10 mouse cellular contexts compared by ENCODE assay signal in genomic region chr8:92678407-92678806, GRCm38 (mm10). TPM values are rescaled to one million over a fixed set of nuclear protein-coding genes. Genes with fewer than 3 reads are reported as not detected.
DNase-seq lines count a peak whose midpoint lies in the region; ATAC-seq lines count a peak whose summit lies in the region.
"Had no signal": no experiment of that assay in that cellular context is flagged by ENCODE, and none has a peak within 500 bp of the region (broad histone marks: within the 10 kb centered on the region; RNA-seq: fewer than 3 reads in every experiment).

No protein-coding gene starts in this region.

- no peak for ATAC-seq in heart, embryonic 13.5 days (ENCODE audit: extremely low read depth, insufficient number of reproducible peaks, low FRiP score, low TSS enrichment)
- no peak for ATAC-seq in hindbrain, embryonic 12.5 days (ENCODE audit: low FRiP score)
- ATAC-seq in neural tube, embryonic 12.5 days (ENCODE audit: low FRiP score, low read depth): no peak
- no peak for ATAC-seq in inflammation-experienced regulatory T-cells, adult 6 months

- 13% methylated on average over 16 of the region's 16 CpGs for WGBS in heart, embryonic 13.5 days
- 14% methylated on average over 16 of the region's 16 CpGs for WGBS in hindbrain, embryonic 12.5 days
- WGBS in neural tube, embryonic 12.5 days: 10% methylated on average over 16 of the region's 16 CpGs

- peak overlapping the region; percentile 35 for H3K4me3 ChIP-seq in heart, embryonic 13.5 days
- peak overlapping the region; percentile 21 for H3K4me3 ChIP-seq in hindbrain, embryonic 12.5 days
- peak overlapping the region; percentile 15; the same call in 1 of the 2 replicates for H3K4me3 ChIP-seq in neural tube, embryonic 12.5 days

- H3K27me3 ChIP-seq in heart, embryonic 13.5 days (replicated peaks): peaks cover 93% of the 10 kb centered on the region
- H3K27me3 ChIP-seq in hindbrain, embryonic 12.5 days: peaks cover 73% of the 10 kb centered on the region
- H3K27me3 ChIP-seq in neural tube, embryonic 12.5 days (replicated peaks): peaks cover 72% of the 10 kb centered on the region

- peak overlapping the region; percentile 30; the same call in 1 of the 2 replicates for H3K9ac ChIP-seq in heart, embryonic 13.5 days
- peak overlapping the region; percentile 29; the same call in 1 of the 2 replicates for H3K9ac ChIP-seq in hindbrain, embryonic 12.5 days
- no peak overlapping the region for H3K9ac ChIP-seq in neural tube, embryonic 12.5 days

- intact Hi-C loops in gastrocnemius, postnatal 14 days (cut with DNase I; ENCODE audit: low total_unique reads): no loop called here

- peak overlapping the region; percentile 58 for H3K4me2 ChIP-seq in heart, embryonic 13.5 days
- peak overlapping the region; percentile 42 for H3K4me2 ChIP-seq in hindbrain, embryonic 12.5 days (replicated peaks)
- H3K4me2 ChIP-seq in neural tube, embryonic 12.5 days (replicated peaks): peak overlapping the region; percentile 46

- no peak overlapping the region for H3K27ac ChIP-seq in heart, embryonic 13.5 days (replicated peaks)
- no peak overlapping the region for H3K27ac ChIP-seq in hindbrain, embryonic 12.5 days
- H3K27ac ChIP-seq in neural tube, embryonic 12.5 days: no peak overlapping the region

- peaks cover 18% of the 10 kb centered on the region for H3K4me1 ChIP-seq in heart, embryonic 13.5 days
- H3K4me1 ChIP-seq in hindbrain, embryonic 12.5 days: peaks cover 28% of the 10 kb centered on the region
- H3K4me1 ChIP-seq in neural tube, embryonic 12.5 days: peaks cover 24% of the 10 kb centered on the region

- no peak for DNase-seq in heart, adult 8-10 months (ENCODE audit: low spot score)
- DNase-seq in kidney, postnatal 36 days: peak; percentile 49 to 74
- DNase-seq in urinary bladder, postnatal 4 days (ENCODE audit: low spot score in 2 of 2): no peak
- DNase-seq in gastrocnemius, postnatal 14 days: no peak
- DNase-seq: lung, adult 2 months had no signal

- H3K9me3 ChIP-seq in heart, embryonic 13.5 days: no peaks in the 10 kb centered on the region
- no peaks in the 10 kb centered on the region for H3K9me3 ChIP-seq in hindbrain, embryonic 12.5 days (replicated peaks)
- 0 out of 2 replicates have a peak, but pooled peaks cover 4% of the 10 kb centered on the region for H3K9me3 ChIP-seq in neural tube, embryonic 12.5 days

- no peaks in the 10 kb centered on the region for H3K36me3 ChIP-seq in heart, embryonic 13.5 days
- H3K36me3 ChIP-seq in hindbrain, embryonic 12.5 days: no peaks in the 10 kb centered on the region
- no peaks in the 10 kb centered on the region for H3K36me3 ChIP-seq in neural tube, embryonic 12.5 days

RNA-seq across cellular contexts. Expression of gene Irx6, which starts 4.3 kb away (rescaled TPM):
- polyA plus RNA-seq in heart, embryonic 13.5 days (2015; fragmentation: Nextera tagmentation; extraction: Ambion mirVana): 1.8 and 2.2 TPM in 2 replicates
- total RNA-seq in heart, adult 8-10 months (2022): not detected
- polyA plus RNA-seq in hindbrain, embryonic 12.5 days (2016; fragmentation: Nextera tagmentation; extraction: Ambion mirVana): 2.0 and 3.2 TPM in 2 replicates
- polyA plus RNA-seq in neural tube, embryonic 12.5 days (2016; fragmentation: Nextera tagmentation; extraction: Ambion mirVana): 1.4 and 2.2 TPM in 2 replicates
- polyA plus RNA-seq in inflammation-experienced regulatory T-cells, adult 6 months (2017; shearing (Covaris generic)): not detected
- total RNA-seq in gastrocnemius, postnatal 14 days (2021): not detected
- total RNA-seq: gastrocnemius, postnatal 4 days had no signal
- polyA plus RNA-seq: lung, adult 2 months had no signal

Comparison
In these comparisons a context has a peak if more than half of its experiments do, and no peak if none do; other contexts are left out.
1. DNase-seq: peak in kidney, postnatal 36 days (2 of 2); none in heart, adult 8-10 months (single experiment), urinary bladder, postnatal 4 days (0 of 2) and gastrocnemius, postnatal 14 days (single experiment).
2. Peak in every context shown above with its lines, with median percentiles within 50 percentile points of each other: H3K4me2 ChIP-seq and H3K4me3 ChIP-seq.